Mouse (Mus musculus): ENCODE measurements at regions not wholly inside any gene's neighbourhood (a gene's known extent, or its start where the extent isn't known, plus 50 kb on each side); places are given as distances from the start of the nearest gene placed in this dataset.

GRCm38 (mm10) chr17:80882476-80882875 is 62.0 kb upstream of the Tmem178 start:
- Histone ChIP-seq H3K36me3 (ENCODE audit: control insufficient read depth, insufficient read depth, low read length) (no peaks in the 10 kb centered on the region), H3K27ac (ENCODE audit: insufficient read depth, low read length) (no peak overlapping the region), H3K27me3 (ENCODE audit: control insufficient read depth, insufficient read depth, low read length) (no peaks in the 10 kb centered on the region), H3K4me1 (ENCODE audit: control insufficient read depth, insufficient read depth, insufficient read length) (no peaks in the 10 kb centered on the region), H3K4me3 (ENCODE audit: extremely low read depth, insufficient read depth, insufficient read length) (no peak overlapping the region)
- WGBS: 77% methylated on average over 3 of the region's 3 CpGs
- TF ChIP-seq CTCF (IDR thresholded peaks at IDR 0.05; ENCODE audit: extremely low read depth, insufficient read depth, insufficient read length, insufficient replicate concordance): no peak
- TF ChIP-seq POLR2A (IDR thresholded peaks at IDR 0.05; ENCODE audit: low read depth, low read length): no peak
- DNase-seq (ENCODE audit: low read depth in 1 of 2, low spot score in 2 of 2): no peak

- Histone ChIP-seq H3K36me3 (ENCODE audit: control insufficient read depth, insufficient read depth, low read length) (no peaks in the 10 kb centered on the region), H3K27me3 (ENCODE audit: control insufficient read depth, insufficient read depth, low read length) (no peaks in the 10 kb centered on the region), H3K27ac (ENCODE audit: insufficient read depth, low read length) (no peak overlapping the region), H3K4me3 (ENCODE audit: extremely low read depth, insufficient read depth, insufficient read length) (no peak overlapping the region), H3K4me1 (ENCODE audit: control insufficient read depth, insufficient read depth, insufficient read length) (no peaks in the 10 kb centered on the region)
- DNase-seq (ENCODE audit: low read depth in 1 of 2, low spot score in 2 of 2): no peak
- TF ChIP-seq POLR2A (IDR thresholded peaks at IDR 0.05; ENCODE audit: low read depth, low read length) (no peak), CTCF (IDR thresholded peaks at IDR 0.05; ENCODE audit: extremely low read depth, insufficient read depth, insufficient read length, insufficient replicate concordance) (no peak)
- WGBS: 83% methylated on average over 4 of the region's 4 CpGs
Observed at GRCm38 (mm10) chr17:80880325-80880724, 64.1 kb upstream of the Tmem178 start.

- no peaks in the 10 kb centered on the region for H3K4me1 ChIP-seq (ENCODE audit: control insufficient read depth, insufficient read depth, insufficient read length)
- H3K27ac ChIP-seq (ENCODE audit: insufficient read depth, low read length): no peak overlapping the region
- TF ChIP-seq CTCF (IDR thresholded peaks at IDR 0.05; ENCODE audit: extremely low read depth, insufficient read depth, insufficient read length, insufficient replicate concordance): no peak
- no peak for TF ChIP-seq POLR2A (IDR thresholded peaks at IDR 0.05; ENCODE audit: low read depth, low read length)
- no peak overlapping the region for H3K4me3 ChIP-seq (ENCODE audit: extremely low read depth, insufficient read depth, insufficient read length)
- no peaks in the 10 kb centered on the region for H3K27me3 ChIP-seq (ENCODE audit: control insufficient read depth, insufficient read depth, low read length)
- 71% methylated on average over 7 of the region's 7 CpGs for WGBS
- DNase-seq (ENCODE audit: low read depth in 1 of 2, low spot score in 2 of 2): no peak
- H3K36me3 ChIP-seq (ENCODE audit: control insufficient read depth, insufficient read depth, low read length): no peaks in the 10 kb centered on the region
Observed at GRCm38 (mm10) chr17:80875352-80876044, 68.9 kb upstream of the Tmem178 start.

- H3K27ac ChIP-seq (ENCODE audit: insufficient read depth, low read length): no peak overlapping the region
- H3K27me3 ChIP-seq (ENCODE audit: control insufficient read depth, insufficient read depth, low read length): no peaks in the 10 kb centered on the region
- DNase-seq (ENCODE audit: low read depth in 1 of 2, low spot score in 2 of 2): no peak
- H3K4me1 ChIP-seq (ENCODE audit: control insufficient read depth, insufficient read depth, insufficient read length): no peaks in the 10 kb centered on the region
- no peak overlapping the region for H3K4me3 ChIP-seq (ENCODE audit: extremely low read depth, insufficient read depth, insufficient read length)
- TF ChIP-seq POLR2A (IDR thresholded peaks at IDR 0.05; ENCODE audit: low read depth, low read length) (no peak), CTCF (IDR thresholded peaks at IDR 0.05; ENCODE audit: extremely low read depth, insufficient read depth, insufficient read length, insufficient replicate concordance) (no peak)
- WGBS: 86% methylated on average over 4 of the region's 4 CpGs
- no peaks in the 10 kb centered on the region for H3K36me3 ChIP-seq (ENCODE audit: control insufficient read depth, insufficient read depth, low read length)
Observed at GRCm38 (mm10) chr17:80870965-80871364, 73.5 kb upstream of the Tmem178 start.

- H3K27me3 ChIP-seq (ENCODE audit: control insufficient read depth, insufficient read depth, low read length): no peaks in the 10 kb centered on the region
- no peaks in the 10 kb centered on the region for H3K36me3 ChIP-seq (ENCODE audit: control insufficient read depth, insufficient read depth, low read length)
- no peak overlapping the region for H3K27ac ChIP-seq (ENCODE audit: insufficient read depth, low read length)
- TF ChIP-seq CTCF (IDR thresholded peaks at IDR 0.05; ENCODE audit: extremely low read depth, insufficient read depth, insufficient read length, insufficient replicate concordance) (no peak), POLR2A (IDR thresholded peaks at IDR 0.05; ENCODE audit: low read depth, low read length) (no peak)
- 88% methylated on average over 8 of the region's 8 CpGs for WGBS
- no peaks in the 10 kb centered on the region for H3K4me1 ChIP-seq (ENCODE audit: control insufficient read depth, insufficient read depth, insufficient read length)
- H3K4me3 ChIP-seq (ENCODE audit: extremely low read depth, insufficient read depth, insufficient read length): no peak overlapping the region
- DNase-seq (ENCODE audit: low read depth in 1 of 2, low spot score in 2 of 2): no peak
Observed at GRCm38 (mm10) chr17:80862338-80862737, 82.1 kb upstream of the Tmem178 start.

- TF ChIP-seq CTCF (IDR thresholded peaks at IDR 0.05; ENCODE audit: extremely low read depth, insufficient read depth, insufficient read length, insufficient replicate concordance): no peak
- TF ChIP-seq POLR2A (IDR thresholded peaks at IDR 0.05; ENCODE audit: low read depth, low read length): no peak
- DNase-seq (ENCODE audit: low read depth in 1 of 2, low spot score in 2 of 2): no peak
- 86% methylated on average over 23 of the region's 23 CpGs for WGBS
- Histone ChIP-seq H3K4me3 (ENCODE audit: extremely low read depth, insufficient read depth, insufficient read length) (no peak overlapping the region), H3K36me3 (ENCODE audit: control insufficient read depth, insufficient read depth, low read length) (no peaks in the 10 kb centered on the region), H3K4me1 (ENCODE audit: control insufficient read depth, insufficient read depth, insufficient read length) (no peaks in the 10 kb centered on the region), H3K27me3 (ENCODE audit: control insufficient read depth, insufficient read depth, low read length) (no peaks in the 10 kb centered on the region), H3K27ac (ENCODE audit: insufficient read depth, low read length) (no peak overlapping the region)
Observed at GRCm38 (mm10) chr17:80846996-80847810, 97.2 kb upstream of the Tmem178 start.

GRCm38 (mm10) chr17:80845349-80845748 is 99.1 kb upstream of the Tmem178 start:
- TF ChIP-seq POLR2A (IDR thresholded peaks at IDR 0.05; ENCODE audit: low read depth, low read length) (no peak), CTCF (IDR thresholded peaks at IDR 0.05; ENCODE audit: extremely low read depth, insufficient read depth, insufficient read length, insufficient replicate concordance) (no peak)
- H3K27ac ChIP-seq (ENCODE audit: insufficient read depth, low read length): no peak overlapping the region
- H3K27me3 ChIP-seq (ENCODE audit: control insufficient read depth, insufficient read depth, low read length): no peaks in the 10 kb centered on the region
- 91% methylated on average over 7 of the region's 7 CpGs for WGBS
- no peaks in the 10 kb centered on the region for H3K36me3 ChIP-seq (ENCODE audit: control insufficient read depth, insufficient read depth, low read length)
- H3K4me3 ChIP-seq (ENCODE audit: extremely low read depth, insufficient read depth, insufficient read length): no peak overlapping the region
- no peaks in the 10 kb centered on the region for H3K4me1 ChIP-seq (ENCODE audit: control insufficient read depth, insufficient read depth, insufficient read length)
- DNase-seq (ENCODE audit: low read depth in 1 of 2, low spot score in 2 of 2): no peak
